15 mouse cellular contexts compared by ENCODE assay signal in the genomic region with DNA sequence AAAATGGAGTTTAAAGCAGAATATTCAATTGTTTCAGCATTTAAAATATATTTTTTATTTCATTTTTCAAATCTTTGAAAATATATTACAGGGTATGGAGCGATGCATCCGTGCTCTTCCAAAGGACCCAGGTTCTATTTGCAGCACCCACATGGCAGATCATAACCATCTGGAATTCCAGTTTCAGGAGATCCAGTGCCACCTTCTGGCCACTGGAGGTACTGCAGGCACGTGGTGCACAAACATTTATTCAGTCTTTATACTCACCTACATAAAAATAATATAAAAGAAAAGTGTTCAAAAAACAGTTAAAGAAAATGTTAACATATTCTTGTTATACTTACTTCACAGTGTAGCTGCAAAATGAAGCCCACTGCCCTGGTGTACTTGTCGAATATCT. TPM values are rescaled to one million over a fixed set of nuclear protein-coding genes. Genes with fewer than 3 reads are reported as not detected.
DNase-seq lines count a peak whose midpoint lies in the region; ATAC-seq and TF ChIP-seq lines count a peak whose summit lies in the region.
"Had no signal": no experiment of that assay in that cellular context is flagged by ENCODE, and none has a peak within 500 bp of the region (broad histone marks: within the 10 kb centered on the region; RNA-seq: fewer than 3 reads in every experiment).

No protein-coding gene starts in this region.

- no peak overlapping the region for H3K4me2 ChIP-seq in liver, embryonic 14.5 days (ENCODE audit: low read depth)
- H3K4me2 ChIP-seq in liver, embryonic 11.5 days = no peak overlapping the region
- H3K4me2 ChIP-seq in forebrain, embryonic 15.5 days (replicated peaks) = no peak overlapping the region
- H3K4me2 ChIP-seq: embryonic facial prominence, embryonic 12.5 days; forebrain, embryonic 12.5 days; midbrain, embryonic 15.5 days had no signal

- ATAC-seq in liver, embryonic 14.5 days (ENCODE audit: insufficient read depth) = no peak
- ATAC-seq in liver, embryonic 11.5 days (replicated peaks; ENCODE audit: low FRiP score) = no peak
- ATAC-seq in forebrain, embryonic 15.5 days (replicated peaks) = no peak
- ATAC-seq: midbrain, embryonic 15.5 days had no signal

- H3K27ac ChIP-seq in cerebellum, adult 2 months (ENCODE audit: insufficient read depth, low read length) = no peak overlapping the region
- no peak overlapping the region for H3K27ac ChIP-seq in liver, embryonic 14.5 days
- H3K27ac ChIP-seq in liver, embryonic 11.5 days (ENCODE audit: low read depth, low read length) = no peak overlapping the region
- no peak overlapping the region for H3K27ac ChIP-seq in forebrain, embryonic 15.5 days (replicated peaks)
- H3K27ac ChIP-seq: embryonic facial prominence, embryonic 12.5 days; forebrain, embryonic 12.5 days; midbrain, embryonic 15.5 days had no signal

- no peak overlapping the region for H3K4me3 ChIP-seq in cerebellum, adult 2 months (replicated peaks; ENCODE audit: insufficient read depth, low read depth, low read length)
- H3K4me3 ChIP-seq in liver, embryonic 14.5 days (ENCODE audit: insufficient read depth in 1 of 2, low read depth in 2 of 2, low read length in 2 of 2) = no peak overlapping the region
- no peak overlapping the region for H3K4me3 ChIP-seq in liver, embryonic 11.5 days (ENCODE audit: low read depth, low read length)
- no peak overlapping the region for H3K4me3 ChIP-seq in E14TG2a.4 (replicated peaks; ENCODE audit: low read length)
- no peak overlapping the region for H3K4me3 ChIP-seq in forebrain, embryonic 15.5 days
- H3K4me3 ChIP-seq: embryonic facial prominence, embryonic 12.5 days; forebrain, embryonic 12.5 days; midbrain, embryonic 15.5 days had no signal

- H3K27me3 ChIP-seq in cerebellum, adult 2 months (ENCODE audit: control insufficient read depth, insufficient read depth, low read length) = peaks cover 2% of the 10 kb centered on the region; the same call in 1 of the 2 replicates
- no peaks in the 10 kb centered on the region for H3K27me3 ChIP-seq in liver, embryonic 14.5 days (ENCODE audit: control insufficient read depth, insufficient read depth, low read length)
- peaks cover 7% of the 10 kb centered on the region; the same call in 1 of the 2 replicates for H3K27me3 ChIP-seq in liver, embryonic 11.5 days (replicated peaks; ENCODE audit: control insufficient read depth, insufficient read depth, low read length)
- H3K27me3 ChIP-seq in E14TG2a.4 (ENCODE audit: insufficient read depth, low read length) = no peaks in the 10 kb centered on the region; the same call in 1 of the 2 replicates
- no peaks in the 10 kb centered on the region for H3K27me3 ChIP-seq in forebrain, embryonic 15.5 days
- H3K27me3 ChIP-seq: embryonic facial prominence, embryonic 12.5 days; midbrain, embryonic 15.5 days had no signal

- no peak for DNase-seq in cerebellum, adult 2 months
- no peak for DNase-seq in cerebellum, adult 11-12 months
- no peak for DNase-seq in liver, embryonic 14.5 days (ENCODE audit: low read depth in 3 of 3, low spot score in 3 of 3)
- no peak for DNase-seq in liver, embryonic 11.5 days (ENCODE audit: low spot score)
- DNase-seq in brain, embryonic 14.5 days (ENCODE audit: low read depth) = no peak
- no peak for DNase-seq in retina, embryonic 14.5 days (ENCODE audit: low spot score)
- DNase-seq: cerebellum, adult 9-10 months; heart, postnatal 4 days; kidney, adult 8-10 months; left cerebral cortex, postnatal 4 days had no signal

- no peak for TF ChIP-seq EP300 in liver, embryonic 14.5 days (IDR thresholded peaks at IDR 0.05; ENCODE audit: low read depth)

- no peak overlapping the region for H3K9ac ChIP-seq in liver, embryonic 14.5 days (replicated peaks)
- no peak overlapping the region for H3K9ac ChIP-seq in liver, embryonic 11.5 days (ENCODE audit: low read depth, low read length)
- H3K9ac ChIP-seq in forebrain, embryonic 15.5 days (replicated peaks) = no peak overlapping the region
- H3K9ac ChIP-seq: embryonic facial prominence, embryonic 12.5 days; forebrain, embryonic 12.5 days; midbrain, embryonic 15.5 days had no signal

- H3K36me3 ChIP-seq in liver, embryonic 14.5 days (replicated peaks; ENCODE audit: control insufficient read depth, insufficient read depth, low read depth) = no peaks in the 10 kb centered on the region
- H3K36me3 ChIP-seq in liver, embryonic 11.5 days (ENCODE audit: control insufficient read depth, insufficient read depth, low read length) = no peaks in the 10 kb centered on the region
- no peaks in the 10 kb centered on the region for H3K36me3 ChIP-seq in E14TG2a.4 (ENCODE audit: insufficient read depth, low read length)
- H3K36me3 ChIP-seq in forebrain, embryonic 15.5 days = no peaks in the 10 kb centered on the region
- H3K36me3 ChIP-seq: embryonic facial prominence, embryonic 12.5 days; forebrain, embryonic 12.5 days; midbrain, embryonic 15.5 days had no signal

- TF ChIP-seq CTCF in cerebellum, adult 2 months (IDR thresholded peaks at IDR 0.05; ENCODE audit: borderline replicate concordance, insufficient read depth, low read depth, low read length) = 0 out of 2 replicates have a peak, but pooled peaks have one; percentile 13
- peak; percentile 77 for TF ChIP-seq CTCF in liver, embryonic 14.5 days (IDR thresholded peaks at IDR 0.05; ENCODE audit: low read depth)
- peak; percentile 97 for TF ChIP-seq CTCF in E14TG2a.4 (conservative IDR thresholded peaks at IDR 0.05; ENCODE audit: low read length)
- TF ChIP-seq CTCF in brain, embryonic 14.5 days (IDR thresholded peaks at IDR 0.05; ENCODE audit: borderline replicate concordance, extremely low read depth, insufficient read depth, insufficient read length) = peak; percentile 51; the same call in 1 of the 2 replicates

- no peaks in the 10 kb centered on the region for H3K9me3 ChIP-seq in liver, embryonic 14.5 days (ENCODE audit: control insufficient read depth, low read length)
- peaks cover 4% of the 10 kb centered on the region for H3K9me3 ChIP-seq in liver, embryonic 11.5 days (ENCODE audit: control insufficient read depth, low read length)
- H3K9me3 ChIP-seq in E14TG2a.4 (ENCODE audit: low read length) = peaks cover 6% of the 10 kb centered on the region
- 0 out of 2 replicates have a peak, but pooled peaks cover 6% of the 10 kb centered on the region for H3K9me3 ChIP-seq in forebrain, embryonic 15.5 days
- H3K9me3 ChIP-seq: embryonic facial prominence, embryonic 12.5 days; midbrain, embryonic 15.5 days had no signal

- no peak for TF ChIP-seq POLR2A in cerebellum, adult 2 months (IDR thresholded peaks at IDR 0.05; ENCODE audit: borderline replicate concordance, insufficient read depth, low read length)
- no peak for TF ChIP-seq POLR2A in brain, embryonic 14.5 days (IDR thresholded peaks at IDR 0.05; ENCODE audit: borderline replicate concordance, extremely low read depth, insufficient read depth, insufficient read length, poor library complexity, severe bottlenecking)

- WGBS in cerebellum, adult 2 months = 79% methylated on average over 4 of the region's 4 CpGs
- 60% methylated on average over 4 of the region's 4 CpGs for WGBS in liver, embryonic 14.5 days (ENCODE audit: insufficient replicate concordance)
- 71% methylated on average over 4 of the region's 4 CpGs for WGBS in liver, embryonic 11.5 days
- 83% methylated on average over 4 of the region's 4 CpGs for WGBS in forebrain, embryonic 15.5 days

- H3K4me1 ChIP-seq in cerebellum, adult 2 months (ENCODE audit: control insufficient read depth, insufficient read depth, low read length) = peaks cover 4% of the 10 kb centered on the region; the same call in 1 of the 2 replicates
- peaks cover 0 to 29% of the 10 kb centered on the region in 2 experiments; a peak in 2 of 4 replicates for H3K4me1 ChIP-seq in liver, embryonic 14.5 days (replicated peaks; ENCODE audit: control insufficient read depth in 2 of 2, insufficient read depth in 2 of 2, low read length in 1 of 2)
- H3K4me1 ChIP-seq in liver, embryonic 11.5 days (replicated peaks; ENCODE audit: control insufficient read depth, insufficient read depth, low read length) = peaks cover 33% of the 10 kb centered on the region
- H3K4me1 ChIP-seq in E14TG2a.4 (replicated peaks; ENCODE audit: low read depth, low read length) = peaks cover 75% of the 10 kb centered on the region
- H3K4me1 ChIP-seq in forebrain, embryonic 15.5 days = peaks cover 15% of the 10 kb centered on the region

RNA-seq across cellular contexts. Expression of gene Cfap45, which starts 2.6 kb away (rescaled TPM):
- polyA plus RNA-seq in cerebellum, adult 2 months (2012; rRNA removed) = 1.00 and 1.0 TPM in 2 replicates
- polyA plus RNA-seq in liver, embryonic 14.5 days (2012; rRNA removed) = 0.15 and 0.28 TPM in 2 replicates
- polyA plus RNA-seq in liver, embryonic 14.5 days (2014; fragmentation: Nextera tagmentation; extraction: Ambion mirVana) = 0.22 and 0.29 TPM in 2 replicates
- 0.77 and 1.4 TPM in 2 replicates for polyA plus RNA-seq in liver, embryonic 11.5 days (2014; fragmentation: Nextera tagmentation; extraction: Ambion mirVana)
- 1.8 and 2.8 TPM in 2 replicates for polyA plus RNA-seq in brain, embryonic 14.5 days (2012; rRNA removed)
- polyA plus RNA-seq in forebrain, embryonic 15.5 days (2015; fragmentation: Nextera tagmentation; extraction: Ambion mirVana) = 1.9 and 3.1 TPM in 2 replicates

RNA-seq across cellular contexts. Expression of gene Tagln2, which starts 18.2 kb away (rescaled TPM):
- polyA plus RNA-seq in cerebellum, adult 2 months (2012; rRNA removed) = 12.9 and 13.0 TPM in 2 replicates
- 75.1 and 88.2 TPM in 2 replicates for polyA plus RNA-seq in liver, embryonic 14.5 days (2012; rRNA removed)
- 94.4 and 97.5 TPM in 2 replicates for polyA plus RNA-seq in liver, embryonic 14.5 days (2014; fragmentation: Nextera tagmentation; extraction: Ambion mirVana)
- 248 and 257 TPM in 2 replicates for polyA plus RNA-seq in liver, embryonic 11.5 days (2014; fragmentation: Nextera tagmentation; extraction: Ambion mirVana)
- 37.3 and 44.7 TPM in 2 replicates for polyA plus RNA-seq in brain, embryonic 14.5 days (2012; rRNA removed)
- polyA plus RNA-seq in forebrain, embryonic 15.5 days (2015; fragmentation: Nextera tagmentation; extraction: Ambion mirVana) = 46.6 and 52.7 TPM in 2 replicates

RNA-seq across cellular contexts. Expression of gene Igsf9, which starts 36.4 kb away (rescaled TPM):
- polyA plus RNA-seq in cerebellum, adult 2 months (2012; rRNA removed) = 1.9 and 2.2 TPM in 2 replicates
- 2.1 and 2.8 TPM in 2 replicates for polyA plus RNA-seq in liver, embryonic 14.5 days (2012; rRNA removed)
- 0.60 and 1.0 TPM in 2 replicates for polyA plus RNA-seq in liver, embryonic 14.5 days (2014; fragmentation: Nextera tagmentation; extraction: Ambion mirVana)
- polyA plus RNA-seq in liver, embryonic 11.5 days (2014; fragmentation: Nextera tagmentation; extraction: Ambion mirVana) = 9.7 and 13.8 TPM in 2 replicates
- 129 and 161 TPM in 2 replicates for polyA plus RNA-seq in brain, embryonic 14.5 days (2012; rRNA removed)
- 74.0 and 78.3 TPM in 2 replicates for polyA plus RNA-seq in forebrain, embryonic 15.5 days (2015; fragmentation: Nextera tagmentation; extraction: Ambion mirVana)

RNA-seq across cellular contexts. Expression of gene Vsig8, which starts 37.7 kb away (rescaled TPM):
- 0.46 and 0.65 TPM in 2 replicates for polyA plus RNA-seq in cerebellum, adult 2 months (2012; rRNA removed)
- not detected in 2 replicates for polyA plus RNA-seq in liver, embryonic 14.5 days (2012; rRNA removed)
- not detected in 2 replicates for polyA plus RNA-seq in liver, embryonic 14.5 days (2014; fragmentation: Nextera tagmentation; extraction: Ambion mirVana)
- not detected in 2 replicates for polyA plus RNA-seq in liver, embryonic 11.5 days (2014; fragmentation: Nextera tagmentation; extraction: Ambion mirVana)
- 0.19 and 0.21 TPM in 2 replicates for polyA plus RNA-seq in brain, embryonic 14.5 days (2012; rRNA removed)
- polyA plus RNA-seq in forebrain, embryonic 15.5 days (2015; fragmentation: Nextera tagmentation; extraction: Ambion mirVana) = 0.14 and 0.20 TPM in 2 replicates
- polyA plus RNA-seq: embryonic facial prominence, embryonic 12.5 days had no signal

RNA-seq across cellular contexts. Expression of gene Slamf9, which starts 42.9 kb away (rescaled TPM):
- polyA plus RNA-seq in cerebellum, adult 2 months (2012; rRNA removed) = 0.74 and 0.87 TPM in 2 replicates
- 0.92 and 1.5 TPM in 2 replicates for polyA plus RNA-seq in liver, embryonic 14.5 days (2012; rRNA removed)
- polyA plus RNA-seq in liver, embryonic 14.5 days (2014; fragmentation: Nextera tagmentation; extraction: Ambion mirVana) = 1.5 and 1.9 TPM in 2 replicates
- polyA plus RNA-seq in liver, embryonic 11.5 days (2014; fragmentation: Nextera tagmentation; extraction: Ambion mirVana) = 0.55 and 1.4 TPM in 2 replicates
- 0.16 and 0.18 TPM in 2 replicates for polyA plus RNA-seq in brain, embryonic 14.5 days (2012; rRNA removed)
- not detected in 2 replicates for polyA plus RNA-seq in forebrain, embryonic 15.5 days (2015; fragmentation: Nextera tagmentation; extraction: Ambion mirVana)
- polyA plus RNA-seq: forebrain, embryonic 12.5 days had no signal

Comparison
In these comparisons a context has a peak if more than half of its experiments do, and no peak if none do; other contexts are left out.
1. CTCF ChIP-seq: peak in every context shown above with its lines; median percentile 97 in E14TG2a.4; 77 in liver, embryonic 14.5 days; 51 in brain, embryonic 14.5 days; 13 in cerebellum, adult 2 months.